Mouse (Mus musculus) lung, embryonic 15.5 days (tissue): ENCODE data around the gene Wdr95. TPM values are rescaled to one million over a fixed set of nuclear protein-coding genes. Genes with fewer than 3 reads are reported as not detected.
A peak's percentile ranks its signal among the peaks of the same experiment; 100 is the strongest.

Source experiments
- ATAC-seq: fragments of 200-750 bp; cut with Nextera tagmentation; 2 replicates; pipeline ENCODE4 v1.8.0; 2017; ENCODE audit warnings: moderate number of reproducible peaks, borderline replicate concordance; ENCODE audit not compliant: low FRiP score, low TSS enrichment; ENCODE audit errors: extremely low read depth
- H3K27ac ChIP-seq: fragments of 300-500 bp; sonication (generic); 2 replicates; pipeline ENCODE4 v1.5.1; 2015; ENCODE audit warnings: moderate library complexity, mild to moderate bottlenecking, inconsistent platforms
- H3K27me3 ChIP-seq: fragments of 300-500 bp; sonication (generic); 2 replicates; pipeline ENCODE4 v1.6.1; 2015; ENCODE audit warnings: inconsistent platforms
- H3K36me3 ChIP-seq: fragments of 300-500 bp; sonication (generic); 2 replicates; pipeline ENCODE4 v1.6.1; 2015; ENCODE audit warnings: inconsistent platforms
- H3K4me1 ChIP-seq: fragments of 300-500 bp; sonication (generic); 2 replicates; pipeline ENCODE4 v1.6.1; 2015; ENCODE audit warnings: inconsistent platforms
- H3K4me2 ChIP-seq: fragments of 300-500 bp; sonication (generic); 2 replicates; pipeline ENCODE4 v1.6.1; 2015; ENCODE audit warnings: inconsistent platforms, mild to moderate bottlenecking, moderate library complexity
- H3K4me3 ChIP-seq: fragments of 300-500 bp; sonication (generic); 2 replicates; pipeline ENCODE4 v1.5.1; 2015; ENCODE audit warnings: mild to moderate bottlenecking, inconsistent platforms
- H3K9ac ChIP-seq: fragments of 300-500 bp; sonication (generic); 2 replicates; pipeline ENCODE4 v1.6.1; 2015; ENCODE audit warnings: inconsistent platforms
- H3K9me3 ChIP-seq: fragments of 300-500 bp; sonication (generic); 2 replicates; pipeline ENCODE4 v1.6.1; 2016; ENCODE audit warnings: inconsistent platforms
- WGBS: fragments of 180-500 bp; shearing (Covaris S2); methylation state at CpG from one replicate; pipeline ENCODE4 v1.1.7; 2015; 5-methylcytosine and 5-hydroxymethylcytosine counted together
- polyA plus RNA-seq: library from polyadenylated mRNA; unstranded; fragments of >200 nt; fragmentation: Nextera tagmentation; extraction: Ambion mirVana; gene quantifications from 2 replicates; pipeline ENCODE4 v1.2.1, GENCODE M21; 2015

Gene Wdr95
- polyA plus RNA-seq, 1 experiment from 2014 or later, result 0.26 TPM

DNA sequence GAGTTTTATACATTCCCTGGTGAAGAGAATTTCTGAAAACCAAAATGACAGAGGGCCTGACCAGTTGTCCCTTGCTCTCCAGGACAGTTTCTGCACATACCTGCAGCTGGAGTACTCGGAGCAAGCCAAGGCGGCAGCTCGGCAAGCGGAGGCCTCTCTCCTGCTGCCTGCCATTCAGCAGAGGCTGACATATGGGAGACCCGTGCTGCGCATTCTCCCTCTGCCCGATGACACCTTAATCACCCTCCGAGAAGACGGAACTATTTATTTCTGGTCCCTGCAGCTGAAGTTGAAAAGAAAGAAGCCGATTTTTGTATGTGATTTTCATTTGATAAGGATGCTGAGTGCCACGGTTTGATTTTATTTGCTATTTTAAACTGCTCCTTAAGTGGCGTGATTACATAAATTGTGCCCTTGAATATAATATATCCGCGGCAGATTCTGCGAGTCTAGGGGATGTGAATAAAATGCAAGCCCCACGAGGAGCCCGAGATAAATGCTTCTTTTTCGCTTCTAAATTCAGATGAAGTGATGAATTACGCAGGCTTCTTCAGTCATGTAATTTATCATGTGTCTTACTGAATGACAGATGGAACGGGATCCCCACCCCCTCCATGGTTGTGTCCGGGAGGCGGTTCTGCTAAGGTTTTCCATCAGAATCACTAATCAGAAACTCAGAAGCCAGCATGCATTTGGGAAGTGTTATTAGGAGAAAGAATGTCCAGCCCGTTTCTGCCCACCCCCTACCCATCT lies 24.9 kb upstream of the Wdr95 start:
- Histone ChIP-seq H3K4me2 (no peak overlapping the region), H3K27ac (no peak overlapping the region), H3K27me3 (no peaks in the 10 kb centered on the region), H3K4me1 (peaks cover 8% of the 10 kb centered on the region; the same call in 1 of the 2 replicates), H3K36me3 (no peaks in the 10 kb centered on the region), H3K4me3 (no peak overlapping the region), H3K9ac (no peak overlapping the region), H3K9me3 (no peaks in the 10 kb centered on the region)
- ATAC-seq, result no peak
- WGBS, result 60% methylated on average over 23 of the region's 23 CpGs

GRCm38 (mm10) chr5:149504985-149505384 lies 23.5 kb upstream of the Wdr95 start:
- 63% methylated on average over 8 of the region's 8 CpGs for WGBS
- Histone ChIP-seq H3K27ac (no peak overlapping the region), H3K27me3 (no peaks in the 10 kb centered on the region), H3K4me3 (no peak overlapping the region), H3K4me2 (no peak overlapping the region), H3K4me1 (peaks cover 6% of the 10 kb centered on the region; the same call in 1 of the 2 replicates), H3K9ac (no peak overlapping the region), H3K36me3 (no peaks in the 10 kb centered on the region), H3K9me3 (no peaks in the 10 kb centered on the region)
- no peak for ATAC-seq

DNA sequence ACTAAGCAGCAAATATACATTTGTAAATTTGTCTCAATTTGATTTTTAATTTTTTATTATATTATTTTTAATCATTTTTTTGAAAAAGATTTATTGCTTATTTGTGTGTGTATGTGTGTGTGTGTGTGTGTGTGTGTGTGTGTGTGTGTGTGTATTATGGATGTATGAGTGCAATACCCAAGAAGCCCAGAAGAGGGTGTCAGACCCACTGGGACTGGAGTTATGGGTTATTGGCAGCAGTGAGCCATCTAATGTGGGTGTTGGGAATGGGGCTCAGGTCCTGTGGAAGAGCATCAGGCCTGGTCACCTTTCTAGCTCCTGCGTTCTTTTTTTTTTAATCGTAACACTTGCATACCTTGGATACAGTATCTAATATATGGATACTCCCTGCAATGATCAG lies 22.4 kb upstream of the Wdr95 start:
- H3K27ac ChIP-seq, result no peak overlapping the region
- no peaks in the 10 kb centered on the region for H3K27me3 ChIP-seq
- H3K4me3 ChIP-seq, result no peak overlapping the region
- WGBS, result 98% methylated on average over 2 of the region's 2 CpGs
- H3K9me3 ChIP-seq, result no peaks in the 10 kb centered on the region
- H3K36me3 ChIP-seq, result no peaks in the 10 kb centered on the region
- no peak overlapping the region for H3K9ac ChIP-seq
- no peak for ATAC-seq
- H3K4me2 ChIP-seq, result no peak overlapping the region
- H3K4me1 ChIP-seq, result peaks cover 4% of the 10 kb centered on the region; the same call in 1 of the 2 replicates

DNA sequence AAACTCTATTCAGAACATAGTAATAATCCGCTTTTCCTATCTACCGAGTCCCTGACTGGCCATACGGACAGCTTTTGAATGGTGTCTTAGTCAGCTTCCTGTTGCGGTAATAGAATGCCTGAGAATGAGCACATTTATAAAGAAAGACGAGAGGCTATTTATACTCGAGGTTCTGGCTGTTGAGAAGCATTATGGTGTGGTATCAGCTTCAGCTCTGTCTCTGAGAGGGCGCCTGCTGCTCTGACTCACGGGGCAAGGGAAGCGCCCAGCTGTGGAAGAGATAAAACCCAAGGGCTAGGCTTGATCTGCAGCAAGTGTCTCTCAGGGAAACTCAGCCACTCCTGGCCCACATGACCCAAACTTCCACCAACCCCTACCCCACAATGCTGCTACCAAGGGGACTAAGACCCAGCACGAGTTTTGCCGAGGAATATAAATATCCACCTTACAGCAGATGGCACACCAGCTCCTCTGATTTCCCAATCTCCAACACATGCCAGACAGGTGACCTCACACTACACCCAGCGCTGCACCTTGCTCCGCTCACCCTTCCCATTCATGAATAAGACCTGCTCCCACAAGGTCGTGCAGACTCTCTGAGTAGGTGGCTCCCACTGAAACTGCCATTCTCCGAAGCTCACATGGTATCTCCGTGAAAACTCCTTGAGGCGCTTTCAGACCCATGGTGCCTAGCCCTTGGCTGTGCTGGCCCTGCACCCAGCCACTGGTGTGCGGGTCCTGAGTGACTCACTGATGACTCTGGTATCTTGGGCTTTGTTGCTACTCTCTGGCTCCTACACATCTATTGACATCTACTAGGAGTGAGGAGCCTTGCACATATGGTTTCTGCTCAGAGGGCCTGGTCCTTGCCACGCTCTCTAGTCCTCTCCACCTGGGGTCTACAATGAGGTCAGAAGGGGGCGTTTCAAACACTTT lies 20.1 kb upstream of the Wdr95 start:
- H3K36me3 ChIP-seq, result no peaks in the 10 kb centered on the region
- ATAC-seq, result no peak
- H3K4me2 ChIP-seq, result no peak overlapping the region
- H3K9ac ChIP-seq, result no peak overlapping the region
- WGBS, result 69% methylated on average over 20 of the region's 20 CpGs
- peaks cover 6% of the 10 kb centered on the region for H3K4me1 ChIP-seq
- H3K27me3 ChIP-seq, result no peaks in the 10 kb centered on the region
- no peaks in the 10 kb centered on the region for H3K9me3 ChIP-seq
- no peak overlapping the region for H3K27ac ChIP-seq
- H3K4me3 ChIP-seq, result no peak overlapping the region

- H3K27ac ChIP-seq, result no peak overlapping the region
- H3K9me3 ChIP-seq, result no peaks in the 10 kb centered on the region
- no peaks in the 10 kb centered on the region for H3K36me3 ChIP-seq
- 69% methylated on average over 13 of the region's 13 CpGs for WGBS
- no peak overlapping the region for H3K4me3 ChIP-seq
- no peaks in the 10 kb centered on the region for H3K27me3 ChIP-seq
- H3K4me1 ChIP-seq, result peaks cover 20% of the 10 kb centered on the region
- ATAC-seq, result no peak
- H3K9ac ChIP-seq, result no peak overlapping the region
- no peak overlapping the region for H3K4me2 ChIP-seq
Measured at GRCm38 (mm10) chr5:149510323-149510722, 18.2 kb upstream of the Wdr95 start.

DNA sequence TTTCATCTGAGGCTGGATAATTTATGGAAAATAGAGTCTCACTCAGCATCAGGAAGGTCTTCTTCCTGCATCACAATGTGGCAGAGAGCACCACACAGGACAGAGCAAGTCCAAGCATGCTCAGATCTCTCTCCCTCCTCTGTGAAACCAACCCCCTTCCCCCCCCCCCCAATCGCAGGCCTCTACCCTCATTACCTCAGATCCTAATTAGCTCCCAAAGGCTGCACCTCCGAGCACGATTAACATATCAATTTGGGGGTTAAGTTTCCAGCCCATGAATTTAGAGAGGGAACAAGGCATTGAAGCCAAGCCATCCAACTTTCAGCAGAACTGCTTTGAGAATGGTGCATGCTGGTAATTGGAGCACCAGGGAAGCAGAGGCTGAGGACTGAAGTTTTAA lies 15.8 kb upstream of the Wdr95 start:
- no peaks in the 10 kb centered on the region for H3K9me3 ChIP-seq
- no peak overlapping the region for H3K4me3 ChIP-seq
- WGBS, result 68% methylated on average over 3 of the region's 3 CpGs
- no peak overlapping the region for H3K27ac ChIP-seq
- no peaks in the 10 kb centered on the region for H3K27me3 ChIP-seq
- peaks cover 22% of the 10 kb centered on the region for H3K4me1 ChIP-seq
- H3K4me2 ChIP-seq, result no peak overlapping the region
- no peak for ATAC-seq
- no peaks in the 10 kb centered on the region for H3K36me3 ChIP-seq
- H3K9ac ChIP-seq, result no peak overlapping the region

DNA sequence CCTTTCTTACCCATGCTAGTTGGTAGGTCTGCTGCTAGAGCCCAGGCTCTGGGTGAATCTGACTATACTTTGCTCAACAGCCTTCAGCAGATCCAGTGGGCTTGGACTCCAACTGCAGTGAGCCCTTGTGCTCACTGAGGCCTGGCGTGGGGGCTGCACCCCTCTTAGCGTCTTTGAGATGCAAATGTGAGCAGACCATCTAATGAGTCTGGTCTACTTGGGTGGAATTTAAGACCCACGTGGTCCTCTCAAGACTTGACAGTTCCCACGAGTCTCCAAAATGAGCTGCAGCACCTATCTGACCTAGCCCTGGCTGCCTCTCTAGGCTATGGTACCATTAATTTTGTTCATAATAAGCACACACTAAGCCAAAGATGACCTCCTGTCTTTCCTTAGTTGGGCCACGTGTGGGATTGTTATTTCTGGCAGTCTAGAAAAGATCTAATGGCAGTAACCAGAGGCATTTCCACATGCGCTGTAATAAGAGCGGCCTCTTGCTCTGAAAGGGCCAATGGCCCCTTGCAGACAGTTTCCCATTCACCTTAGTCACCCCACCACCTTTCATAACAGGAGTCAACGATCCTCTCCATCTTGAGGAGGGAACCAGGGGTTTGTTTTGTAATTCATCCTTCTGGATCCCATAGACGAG lies 14.9 kb upstream of the Wdr95 start:
- WGBS, result 31% methylated on average over 9 of the region's 9 CpGs
- H3K36me3 ChIP-seq, result no peaks in the 10 kb centered on the region
- H3K9me3 ChIP-seq, result no peaks in the 10 kb centered on the region
- H3K27ac ChIP-seq, result peak overlapping the region; percentile 85
- peak overlapping the region; percentile 48 for H3K4me2 ChIP-seq
- no peak for ATAC-seq
- peaks cover 22% of the 10 kb centered on the region for H3K4me1 ChIP-seq
- H3K9ac ChIP-seq, result no peak overlapping the region; the same call in 1 of the 2 replicates
- H3K27me3 ChIP-seq, result no peaks in the 10 kb centered on the region
- peak overlapping the region; percentile 2; the same call in 1 of the 2 replicates for H3K4me3 ChIP-seq

DNA sequence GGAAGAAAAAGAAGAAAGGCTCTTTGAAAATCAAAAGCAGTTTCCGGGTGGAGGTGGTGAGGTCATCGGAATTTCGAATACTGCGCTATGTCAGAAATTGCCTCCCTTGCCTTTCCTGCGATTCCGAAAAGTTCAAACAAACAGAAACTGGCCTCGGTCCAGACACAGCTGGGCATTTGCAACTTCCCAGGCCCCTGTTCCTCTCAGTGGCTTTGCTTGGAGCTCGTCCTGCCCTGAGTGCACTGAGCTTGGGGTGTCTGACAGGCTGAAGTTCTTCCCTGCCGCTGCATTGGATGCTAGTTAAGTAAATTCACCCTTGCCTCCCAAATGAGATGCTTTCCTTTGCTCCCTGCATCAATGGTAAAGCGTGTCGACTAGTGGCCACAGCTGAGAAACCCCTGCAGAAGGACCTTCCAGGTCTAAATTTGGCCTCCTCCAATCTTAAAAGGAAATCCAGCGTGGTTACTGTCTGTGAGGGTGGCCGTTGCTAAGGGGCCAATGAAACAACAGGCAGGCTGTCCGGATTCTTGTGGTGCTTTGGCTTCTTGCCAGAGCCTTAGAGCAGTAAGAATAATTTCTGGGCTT lies 14.3 kb upstream of the Wdr95 start:
- no peaks in the 10 kb centered on the region for H3K9me3 ChIP-seq
- peak overlapping the region; percentile 85 for H3K27ac ChIP-seq
- 3% methylated on average over 14 of the region's 14 CpGs for WGBS
- ATAC-seq, result peak; percentile 68; the same call in 1 of the 2 replicates
- no peaks in the 10 kb centered on the region for H3K36me3 ChIP-seq
- peak overlapping the region; percentile 48 for H3K4me2 ChIP-seq
- no peaks in the 10 kb centered on the region for H3K27me3 ChIP-seq
- H3K4me3 ChIP-seq, result peak overlapping the region; percentile 2; the same call in 1 of the 2 replicates
- H3K4me1 ChIP-seq, result peaks cover 22% of the 10 kb centered on the region
- H3K9ac ChIP-seq, result no peak overlapping the region; the same call in 1 of the 2 replicates

- peak overlapping the region; percentile 48 for H3K4me2 ChIP-seq
- 21% methylated on average over 2 of the region's 3 CpGs for WGBS
- ATAC-seq, result no peak
- no peaks in the 10 kb centered on the region for H3K27me3 ChIP-seq
- peaks cover 22% of the 10 kb centered on the region for H3K4me1 ChIP-seq
- H3K9ac ChIP-seq, result no peak overlapping the region
- no peak overlapping the region for H3K4me3 ChIP-seq
- H3K27ac ChIP-seq, result peak overlapping the region; percentile 85
- no peaks in the 10 kb centered on the region for H3K36me3 ChIP-seq
- no peaks in the 10 kb centered on the region for H3K9me3 ChIP-seq
Measured at GRCm38 (mm10) chr5:149514890-149515289, 13.6 kb upstream of the Wdr95 start.

DNA sequence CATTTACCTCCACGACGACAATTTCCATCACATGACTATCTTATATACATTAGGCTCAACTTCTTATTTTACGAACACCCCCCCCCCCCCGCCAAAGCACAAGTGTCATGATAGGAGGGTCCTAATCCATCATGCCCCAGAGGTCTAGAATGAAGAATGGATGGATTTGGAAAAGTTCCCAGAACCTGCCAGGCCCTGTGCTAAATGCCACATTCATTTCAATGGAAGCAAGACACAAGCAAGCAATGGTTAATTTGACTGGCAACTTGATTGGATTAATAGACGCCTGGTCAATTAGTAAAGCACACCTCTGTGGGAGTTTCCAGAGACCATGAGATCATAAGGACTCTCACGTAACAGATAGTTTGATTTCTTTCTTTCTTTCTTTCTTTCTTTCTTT lies 11.4 kb upstream of the Wdr95 start:
- Histone ChIP-seq H3K4me3 (no peak overlapping the region), H3K4me2 (no peak overlapping the region), H3K27me3 (no peaks in the 10 kb centered on the region), H3K9ac (no peak overlapping the region), H3K9me3 (no peaks in the 10 kb centered on the region), H3K27ac (no peak overlapping the region), H3K36me3 (no peaks in the 10 kb centered on the region), H3K4me1 (peaks cover 22% of the 10 kb centered on the region)
- no peak for ATAC-seq
- 64% methylated on average over 6 of the region's 6 CpGs for WGBS

- Histone ChIP-seq H3K27me3 (no peaks in the 10 kb centered on the region), H3K4me3 (no peak overlapping the region), H3K27ac (no peak overlapping the region), H3K4me1 (peaks cover 18% of the 10 kb centered on the region), H3K36me3 (no peaks in the 10 kb centered on the region), H3K9ac (no peak overlapping the region), H3K9me3 (no peaks in the 10 kb centered on the region), H3K4me2 (no peak overlapping the region)
- 89% methylated on average over 5 of the region's 5 CpGs for WGBS
- no peak for ATAC-seq
Measured at GRCm38 (mm10) chr5:149520806-149521205, 7.7 kb upstream of the Wdr95 start.
